Mouse (Mus musculus): ENCODE measurements around the gene Herc2. TPM values are rescaled to one million over a fixed set of nuclear protein-coding genes. Genes with fewer than 3 reads are reported as not detected.

Herc2 gene
- polyA plus RNA-seq, 1 experiment from 2014 or later = 22.6 TPM

DNA sequence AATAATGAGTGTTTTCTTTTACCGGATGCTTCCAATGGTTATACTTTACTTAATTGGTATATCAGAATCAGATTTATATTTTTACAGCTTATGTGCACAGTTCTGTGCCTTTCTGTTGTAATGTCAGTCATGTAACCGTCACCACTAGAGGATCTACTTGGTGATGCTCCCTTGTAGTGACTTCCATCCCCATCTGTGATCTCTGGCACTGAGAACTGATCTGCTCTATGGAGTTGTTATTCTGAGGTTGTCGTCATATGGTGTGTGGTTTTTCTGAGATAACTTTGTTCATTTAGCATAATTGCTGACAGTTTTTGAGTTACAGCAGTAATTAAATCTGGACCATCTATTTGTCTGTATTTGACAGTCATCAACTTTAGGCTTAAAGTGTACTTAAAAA is 5.3 kb downstream of the Herc2 start:
- WGBS = 95% methylated on average over 3 of the region's 3 CpGs
- no peak overlapping the region for H3K4me2 ChIP-seq (replicated peaks; ENCODE audit: low read depth, low read length)
- H3K4me1 ChIP-seq (ENCODE audit: insufficient read depth, low read depth, low read length) = peaks cover 4% of the 10 kb centered on the region; the same call in 1 of the 2 replicates
- H3K36me3 ChIP-seq (ENCODE audit: insufficient read depth, low read length) = peaks cover 6% of the 10 kb centered on the region; the same call in 1 of the 2 replicates
- no peaks in the 10 kb centered on the region for H3K9me3 ChIP-seq (ENCODE audit: low read length)
- ATAC-seq (no peak), DNase-seq (ENCODE audit: low spot score) (no peak)
- H3K27me3 ChIP-seq (replicated peaks; ENCODE audit: insufficient read depth, low read length) = no peaks in the 10 kb centered on the region
- no peak overlapping the region for H3K4me3 ChIP-seq (ENCODE audit: low read depth, low read length)
- H3K27ac ChIP-seq (ENCODE audit: low read length) = no peak overlapping the region
- no peak overlapping the region for H3K9ac ChIP-seq (replicated peaks; ENCODE audit: low read depth)
- no peak for TF ChIP-seq CTCF (IDR thresholded peaks at IDR 0.05)
- TF ChIP-seq EP300 (IDR thresholded peaks at IDR 0.05) = no peak

DNA sequence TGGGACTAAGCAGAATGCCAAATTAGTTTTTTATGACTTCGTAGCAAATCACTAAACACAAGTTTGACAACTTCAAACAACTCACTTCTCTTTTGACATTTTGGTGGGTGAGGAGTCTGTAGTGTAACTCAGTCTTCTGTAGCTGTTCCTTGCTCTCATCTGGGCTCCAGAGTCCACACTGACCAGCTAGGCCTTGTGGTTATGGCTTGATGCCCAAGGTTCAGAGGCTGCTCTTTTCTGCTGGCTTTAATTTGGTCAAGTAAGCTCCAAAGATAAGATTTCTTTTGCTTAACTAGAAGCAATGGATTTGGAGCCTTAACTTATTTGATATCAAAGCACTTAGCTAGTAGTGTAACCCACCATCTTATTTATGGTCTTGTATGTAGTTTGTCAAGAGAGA is 14.9 kb downstream of the Herc2 start:
- H3K36me3 ChIP-seq (ENCODE audit: insufficient read depth, low read length) = 0 out of 2 replicates have a peak, but pooled peaks cover 3% of the 10 kb centered on the region
- TF ChIP-seq CTCF (IDR thresholded peaks at IDR 0.05) (no peak), EP300 (IDR thresholded peaks at IDR 0.05) (no peak)
- 96% methylated on average over 1 of the region's 1 CpGs for WGBS
- ATAC-seq = no peak
- H3K27ac ChIP-seq (ENCODE audit: low read length) = no peak overlapping the region
- no peak overlapping the region for H3K4me3 ChIP-seq (ENCODE audit: low read depth, low read length)
- no peaks in the 10 kb centered on the region for H3K27me3 ChIP-seq (replicated peaks; ENCODE audit: insufficient read depth, low read length)
- H3K4me1 ChIP-seq (ENCODE audit: insufficient read depth, low read depth, low read length) = no peaks in the 10 kb centered on the region
- H3K9me3 ChIP-seq (ENCODE audit: low read length) = no peaks in the 10 kb centered on the region
- H3K4me2 ChIP-seq (replicated peaks; ENCODE audit: low read depth, low read length) = no peak overlapping the region
- no peak for DNase-seq (ENCODE audit: low spot score)
- H3K9ac ChIP-seq (replicated peaks; ENCODE audit: low read depth) = no peak overlapping the region

DNA sequence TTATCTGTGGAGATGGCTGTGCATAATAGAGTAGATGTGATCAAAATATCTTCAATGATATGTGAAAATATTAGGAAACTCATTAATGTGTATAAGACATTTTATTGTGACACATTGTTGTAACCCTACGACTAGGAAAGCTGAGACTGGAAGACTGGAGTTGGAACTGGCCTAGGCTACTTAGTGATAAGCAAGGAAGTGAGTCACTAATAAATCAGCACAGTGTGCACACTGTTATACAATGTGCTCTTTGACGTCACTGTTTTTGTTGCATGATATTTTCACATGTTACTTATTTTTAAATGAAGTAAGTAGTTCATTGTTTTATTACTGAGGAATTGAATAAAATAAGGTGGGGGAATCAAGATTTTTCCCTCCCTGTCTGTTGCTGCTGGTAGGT is 16.1 kb downstream of the Herc2 start:
- Histone ChIP-seq H3K9me3 (ENCODE audit: low read length) (no peaks in the 10 kb centered on the region), H3K9ac (replicated peaks; ENCODE audit: low read depth) (no peak overlapping the region), H3K4me2 (replicated peaks; ENCODE audit: low read depth, low read length) (no peak overlapping the region), H3K4me3 (ENCODE audit: low read depth, low read length) (no peak overlapping the region), H3K27ac (ENCODE audit: low read length) (no peak overlapping the region), H3K27me3 (replicated peaks; ENCODE audit: insufficient read depth, low read length) (no peaks in the 10 kb centered on the region), H3K4me1 (ENCODE audit: insufficient read depth, low read depth, low read length) (no peaks in the 10 kb centered on the region), H3K36me3 (ENCODE audit: insufficient read depth, low read length) (0 out of 2 replicates have a peak, but pooled peaks cover 3% of the 10 kb centered on the region)
- TF ChIP-seq EP300 (IDR thresholded peaks at IDR 0.05) (0 out of 2 replicates have a peak, but pooled peaks have one; percentile 19), CTCF (IDR thresholded peaks at IDR 0.05) (no peak)
- peak; percentile 21 for DNase-seq (ENCODE audit: low spot score)
- WGBS = 35% methylated on average over 2 of the region's 2 CpGs
- ATAC-seq = no peak

DNA sequence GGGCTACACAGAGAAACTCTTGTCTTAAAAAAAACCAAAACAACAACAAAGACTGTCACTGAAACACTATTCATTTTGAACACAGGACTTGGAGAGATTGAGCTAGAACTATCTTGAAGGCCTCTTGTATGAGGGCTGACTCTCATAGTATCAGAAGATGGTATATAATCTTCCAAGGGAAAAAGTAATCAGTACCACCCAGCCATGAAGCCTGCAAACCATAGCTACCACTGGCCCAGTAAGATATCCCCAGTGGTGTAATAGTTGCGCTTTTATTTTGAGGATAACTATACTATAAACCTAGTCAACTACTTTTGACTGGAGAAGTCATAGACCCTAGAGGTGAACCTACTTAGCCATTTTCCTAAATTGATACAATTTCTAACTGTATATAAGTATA is 16.6 kb downstream of the Herc2 start:
- DNase-seq (ENCODE audit: low spot score) (no peak), ATAC-seq (no peak)
- 0 out of 2 replicates have a peak, but pooled peaks cover 2% of the 10 kb centered on the region for H3K36me3 ChIP-seq (ENCODE audit: insufficient read depth, low read length)
- no peak overlapping the region for H3K4me2 ChIP-seq (replicated peaks; ENCODE audit: low read depth, low read length)
- no peaks in the 10 kb centered on the region for H3K9me3 ChIP-seq (ENCODE audit: low read length)
- H3K4me3 ChIP-seq (ENCODE audit: low read depth, low read length) = no peak overlapping the region
- no peaks in the 10 kb centered on the region for H3K4me1 ChIP-seq (ENCODE audit: insufficient read depth, low read depth, low read length)
- TF ChIP-seq CTCF (IDR thresholded peaks at IDR 0.05) (no peak), EP300 (IDR thresholded peaks at IDR 0.05) (no peak)
- no peaks in the 10 kb centered on the region for H3K27me3 ChIP-seq (replicated peaks; ENCODE audit: insufficient read depth, low read length)
- H3K9ac ChIP-seq (replicated peaks; ENCODE audit: low read depth) = no peak overlapping the region
- H3K27ac ChIP-seq (ENCODE audit: low read length) = no peak overlapping the region
- WGBS = 89% methylated on average over 1 of the region's 1 CpGs

DNA sequence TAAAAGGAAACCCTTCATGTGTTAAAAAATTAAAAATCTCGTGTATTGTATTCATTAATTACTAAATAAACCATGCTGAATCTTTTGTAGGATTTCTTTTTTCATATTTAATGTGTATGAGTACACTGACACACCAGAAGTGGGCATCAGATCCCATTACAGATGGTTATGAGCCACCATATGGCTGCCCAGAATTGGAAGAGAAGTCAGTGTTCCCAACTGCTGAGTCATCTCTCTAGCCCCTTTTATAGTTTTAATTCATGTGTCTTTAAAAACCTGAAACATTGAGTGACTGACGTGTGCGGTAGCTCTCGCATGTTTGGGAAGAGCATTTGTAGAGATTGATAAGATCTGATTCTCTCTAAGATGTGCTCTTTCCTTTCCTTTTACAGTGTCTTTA is 21.7 kb downstream of the Herc2 start:
- Histone ChIP-seq H3K27me3 (replicated peaks; ENCODE audit: insufficient read depth, low read length) (no peaks in the 10 kb centered on the region), H3K4me3 (ENCODE audit: low read depth, low read length) (no peak overlapping the region), H3K36me3 (ENCODE audit: insufficient read depth, low read length) (no peaks in the 10 kb centered on the region), H3K4me1 (ENCODE audit: insufficient read depth, low read depth, low read length) (no peaks in the 10 kb centered on the region), H3K27ac (ENCODE audit: low read length) (no peak overlapping the region), H3K9me3 (ENCODE audit: low read length) (no peaks in the 10 kb centered on the region), H3K9ac (replicated peaks; ENCODE audit: low read depth) (no peak overlapping the region), H3K4me2 (replicated peaks; ENCODE audit: low read depth, low read length) (no peak overlapping the region)
- ATAC-seq (no peak), DNase-seq (ENCODE audit: low spot score) (no peak)
- TF ChIP-seq EP300 (IDR thresholded peaks at IDR 0.05) (no peak), CTCF (IDR thresholded peaks at IDR 0.05) (no peak)
- 92% methylated on average over 4 of the region's 4 CpGs for WGBS

DNA sequence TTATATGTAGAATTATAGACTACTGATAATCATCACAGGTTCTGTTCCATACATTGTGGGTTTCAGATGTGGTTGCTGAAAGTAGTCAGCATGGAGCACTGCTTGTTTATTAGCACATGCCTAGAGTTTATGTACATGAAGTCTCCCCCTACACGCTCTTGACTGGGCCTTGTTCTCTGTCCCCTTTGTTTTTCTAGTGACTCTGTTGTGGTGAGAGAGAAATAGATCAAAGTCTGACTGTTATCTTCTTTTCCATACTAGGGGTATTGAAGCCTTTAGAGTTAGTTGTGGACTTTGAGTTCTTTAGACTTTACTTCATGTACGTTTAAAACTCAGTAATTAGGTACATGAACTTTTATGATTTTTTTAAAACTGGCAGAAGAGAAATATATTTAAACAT is 33.0 kb downstream of the Herc2 start:
- no peak overlapping the region for H3K4me3 ChIP-seq (ENCODE audit: low read depth, low read length)
- TF ChIP-seq CTCF (IDR thresholded peaks at IDR 0.05) = no peak
- no peak for TF ChIP-seq EP300 (IDR thresholded peaks at IDR 0.05)
- H3K36me3 ChIP-seq (ENCODE audit: insufficient read depth, low read length) = peaks cover 6% of the 10 kb centered on the region; the same call in 1 of the 2 replicates
- no peaks in the 10 kb centered on the region for H3K27me3 ChIP-seq (replicated peaks; ENCODE audit: insufficient read depth, low read length)
- DNase-seq (ENCODE audit: low spot score) (no peak), ATAC-seq (no peak)
- no peak overlapping the region for H3K27ac ChIP-seq (ENCODE audit: low read length)
- WGBS = 71% methylated on average over 2 of the region's 2 CpGs
- no peaks in the 10 kb centered on the region for H3K4me1 ChIP-seq (ENCODE audit: insufficient read depth, low read depth, low read length)
- H3K9ac ChIP-seq (replicated peaks; ENCODE audit: low read depth) = no peak overlapping the region
- no peak overlapping the region for H3K4me2 ChIP-seq (replicated peaks; ENCODE audit: low read depth, low read length)
- no peaks in the 10 kb centered on the region for H3K9me3 ChIP-seq (ENCODE audit: low read length)

DNA sequence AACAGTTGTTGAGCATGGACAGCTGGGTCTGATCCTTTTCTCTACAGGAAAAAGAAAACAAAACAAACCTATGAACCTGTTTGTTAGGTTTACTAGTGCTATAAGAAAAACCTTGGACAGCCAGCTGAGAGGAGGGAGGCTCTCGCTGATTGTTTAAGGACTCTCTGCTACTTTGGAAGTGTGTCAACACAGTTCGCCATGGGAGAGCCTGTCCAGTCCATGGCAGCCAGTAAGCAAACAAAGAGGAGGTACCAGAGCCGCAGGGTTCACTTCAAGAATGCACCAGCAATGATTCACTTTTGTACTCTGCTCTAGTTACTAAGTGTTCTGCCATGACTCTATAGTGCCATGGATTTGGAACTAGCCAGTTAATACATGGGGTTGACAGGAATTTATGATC is 39.1 kb downstream of the Herc2 start:
- H3K4me1 ChIP-seq (ENCODE audit: insufficient read depth, low read depth, low read length) = no peaks in the 10 kb centered on the region
- no peak for TF ChIP-seq EP300 (IDR thresholded peaks at IDR 0.05)
- TF ChIP-seq CTCF (IDR thresholded peaks at IDR 0.05) = no peak
- peaks cover 36% of the 10 kb centered on the region for H3K36me3 ChIP-seq (ENCODE audit: insufficient read depth, low read length)
- DNase-seq (ENCODE audit: low spot score) (peak; percentile 71), ATAC-seq (peak; percentile 93)
- no peaks in the 10 kb centered on the region for H3K9me3 ChIP-seq (ENCODE audit: low read length)
- H3K27ac ChIP-seq (ENCODE audit: low read length) = no peak overlapping the region; the same call in 1 of the 2 replicates
- 51% methylated on average over 3 of the region's 3 CpGs for WGBS
- H3K4me3 ChIP-seq (ENCODE audit: low read depth, low read length) = no peak overlapping the region
- H3K4me2 ChIP-seq (replicated peaks; ENCODE audit: low read depth, low read length) = no peak overlapping the region
- H3K9ac ChIP-seq (replicated peaks; ENCODE audit: low read depth) = no peak overlapping the region
- no peaks in the 10 kb centered on the region for H3K27me3 ChIP-seq (replicated peaks; ENCODE audit: insufficient read depth, low read length)
